Mouse (Mus musculus) mature B cell (primary cell): ENCODE measurements around the gene Grk5.

Experiments
- in situ Hi-C: fragments of 300-500 bp; cut with MboI; formaldehyde crosslinking; loops from 2 replicates; pipeline ENCODE4 v1.14.3; 2019

Gene Grk5

DNA sequence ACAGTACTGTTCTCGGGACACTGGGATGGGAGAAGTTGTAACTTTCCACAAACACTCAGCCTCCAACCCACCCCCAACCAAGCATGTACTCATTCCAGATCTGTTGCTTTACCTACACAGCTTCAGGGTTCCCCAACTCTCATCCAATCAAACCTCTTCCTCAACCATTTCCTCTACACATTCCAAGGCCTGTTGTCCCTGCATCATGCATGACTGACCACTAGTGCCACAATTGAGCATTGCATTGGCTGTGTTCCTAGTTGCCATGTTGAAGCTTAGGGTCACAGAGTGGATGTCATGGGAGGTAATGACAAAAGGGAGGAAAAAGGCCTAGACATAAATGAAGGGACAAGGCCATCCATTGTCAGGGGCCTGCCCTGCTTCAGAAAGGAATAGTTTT lies 175.5 kb downstream of the Grk5 start:
- in situ Hi-C loops: no loop called here

DNA sequence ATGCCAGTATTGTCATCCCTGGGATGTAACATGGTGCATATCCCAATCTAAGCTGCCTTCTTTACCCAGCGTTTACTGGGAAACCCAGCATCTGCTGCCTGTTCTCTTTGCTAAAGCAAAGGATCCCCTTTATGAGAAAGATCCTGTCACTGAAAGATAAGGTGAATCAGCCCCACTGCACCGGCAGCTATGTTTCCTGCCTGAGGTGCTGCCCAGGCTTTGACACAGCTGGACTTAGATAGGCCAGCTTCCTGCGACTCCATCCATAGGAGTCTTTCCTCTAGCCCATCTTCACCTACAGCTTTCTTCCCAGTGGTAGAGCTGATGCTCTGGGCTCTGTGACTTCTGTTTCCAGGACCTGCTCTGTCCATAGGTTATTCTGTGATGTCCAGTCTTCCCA lies 189.1 kb downstream of the Grk5 start:
- in situ Hi-C loops: no loop called here

GRCm38 (mm10) chr19:61080251-61080749 lies 190.8 kb downstream of the Grk5 start:
- in situ Hi-C loops: no loop called here

DNA sequence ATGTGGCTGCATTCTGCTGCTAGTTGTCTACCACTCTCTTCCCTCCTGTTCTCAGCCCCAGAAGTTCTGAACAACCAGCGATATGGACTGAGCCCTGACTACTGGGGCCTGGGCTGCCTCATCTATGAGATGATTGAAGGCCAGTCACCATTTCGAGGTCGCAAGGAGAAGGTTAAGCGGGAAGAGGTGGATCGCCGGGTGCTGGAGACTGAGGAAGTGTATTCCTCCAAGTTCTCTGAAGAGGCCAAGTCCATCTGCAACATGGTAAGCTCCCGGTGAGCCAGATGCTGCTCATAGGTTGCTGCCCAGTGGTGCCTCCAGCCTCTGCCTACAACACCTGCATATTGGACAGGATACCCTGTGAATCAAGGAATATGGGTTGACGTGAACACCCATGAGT lies 193.5 kb downstream of the Grk5 start:
- in situ Hi-C loops: no loop called here

GRCm38 (mm10) chr19:61084149-61084940 lies 194.8 kb downstream of the Grk5 start:
- in situ Hi-C loops: no loop called here

GRCm38 (mm10) chr19:61085217-61085616 lies 195.7 kb downstream of the Grk5 start:
- in situ Hi-C loops: loop anchor here (5.0 kb wide), 1 partner anchor 198 kb away; the partner anchor contains the start of gene Grk5

DNA sequence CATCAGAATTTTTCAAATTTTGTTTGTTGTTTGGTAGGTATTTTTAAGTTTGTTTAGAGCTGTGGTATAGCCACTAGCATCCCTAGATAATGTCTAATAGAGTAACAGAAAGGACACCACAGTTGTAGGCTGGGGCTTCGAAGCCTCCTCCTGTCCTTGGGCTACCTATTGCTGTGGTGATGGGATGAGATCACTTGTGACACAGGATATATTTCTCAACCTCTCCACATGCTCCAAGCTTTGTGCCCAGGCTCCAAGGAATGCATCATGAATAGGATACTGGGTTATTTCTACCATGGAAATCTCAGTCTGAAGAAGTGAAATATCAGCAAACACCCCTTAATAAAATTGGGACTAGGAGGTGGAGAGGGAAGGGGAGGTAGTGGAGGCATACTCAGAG lies 198.2 kb downstream of the Grk5 start:
- in situ Hi-C loops: loop anchor here (5.0 kb wide), 1 partner anchor 200 kb away; the partner anchor contains the start of gene Grk5

GRCm38 (mm10) chr19:61089001-61089400 lies 199.5 kb downstream of the Grk5 start:
- in situ Hi-C loops: loop anchor here (5.0 kb wide), 1 partner anchor 202 kb away; the partner anchor contains the start of gene Grk5

GRCm38 (mm10) chr19:61090541-61090940 lies 201.0 kb downstream of the Grk5 start:
- in situ Hi-C loops: no loop called here

GRCm38 (mm10) chr19:61096776-61097175 lies 207.2 kb downstream of the Grk5 start:
- in situ Hi-C loops: no loop called here

DNA sequence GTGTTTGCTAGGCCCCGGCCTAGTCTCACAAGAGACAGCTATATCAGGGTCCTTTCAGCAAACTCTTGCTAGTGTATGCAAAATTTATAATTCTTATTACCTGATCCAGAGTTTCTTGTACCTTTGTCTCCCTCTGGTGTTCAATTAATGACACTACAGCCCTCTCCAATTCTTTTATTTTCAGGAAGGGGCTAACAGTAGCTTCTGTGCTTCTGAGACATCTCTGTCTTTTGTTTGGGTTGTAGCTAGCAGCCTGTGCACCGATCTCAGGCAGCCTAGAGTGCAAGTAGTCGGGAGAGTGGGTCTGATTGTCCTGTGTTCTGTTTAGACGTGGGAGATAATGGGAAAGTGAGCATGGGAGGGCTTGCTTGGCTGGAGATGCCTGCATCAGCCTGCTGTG lies 208.2 kb downstream of the Grk5 start:
- in situ Hi-C loops: no loop called here

DNA sequence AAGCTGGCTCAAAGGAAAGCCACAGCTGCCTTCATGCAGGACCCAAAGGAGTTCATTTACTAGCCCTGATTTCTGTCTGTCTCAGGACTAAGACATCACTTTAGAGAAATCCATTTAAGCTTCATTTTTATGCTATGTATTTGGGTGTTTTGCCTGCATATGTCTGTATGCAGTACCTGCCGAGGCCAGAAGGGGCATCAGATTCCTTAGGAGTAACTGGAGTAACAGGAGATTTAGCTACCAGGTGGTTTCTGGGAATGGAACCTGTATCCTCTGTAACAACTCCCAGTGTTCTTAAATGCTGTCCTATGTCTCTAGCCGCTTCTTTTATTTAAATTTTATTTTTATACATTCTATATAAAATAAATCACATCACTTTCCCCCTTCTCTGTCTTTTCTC lies 220.6 kb downstream of the Grk5 start:
- in situ Hi-C loops: no loop called here

DNA sequence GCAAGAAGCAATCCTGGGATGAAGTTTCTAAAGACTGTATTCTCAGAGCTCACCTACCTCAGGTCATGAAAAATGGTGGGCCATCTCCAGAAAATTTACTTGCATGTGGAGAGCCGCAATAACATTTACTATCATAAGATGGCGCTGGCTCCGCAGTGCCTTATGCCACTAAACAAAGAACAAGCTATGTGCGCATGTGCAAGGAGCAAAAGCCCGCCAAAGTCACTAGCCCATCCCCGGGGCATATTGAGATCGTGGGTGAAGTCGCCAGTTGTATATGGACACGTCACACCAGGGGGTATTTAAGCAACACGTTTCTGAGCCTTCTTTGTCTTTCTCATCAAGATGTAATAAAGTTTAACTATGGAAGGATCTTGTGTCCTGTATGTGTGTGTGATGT lies 241.5 kb downstream of the Grk5 start:
- in situ Hi-C loops: no loop called here

DNA sequence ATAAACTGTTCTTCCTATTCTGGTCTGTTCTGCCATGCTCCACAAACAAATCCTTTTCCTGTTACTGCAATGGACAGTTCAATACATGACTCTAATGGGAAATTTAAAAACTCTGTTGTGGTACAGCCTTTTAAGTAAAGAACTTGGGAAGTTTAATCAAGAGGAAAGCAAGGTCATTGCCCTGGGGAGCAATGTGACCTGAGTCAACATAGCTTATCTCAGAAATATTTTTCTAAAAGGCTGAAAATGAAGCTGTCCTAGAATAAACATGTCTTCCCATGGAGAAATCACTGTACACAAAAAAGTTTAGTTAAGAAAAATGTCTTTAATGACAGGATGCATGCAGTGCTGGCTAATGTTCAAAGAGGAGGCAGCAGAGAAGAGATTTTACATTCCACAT lies 249.1 kb downstream of the Grk5 start:
- in situ Hi-C loops: no loop called here

- in situ Hi-C loops: no loop called here
Observed at GRCm38 (mm10) chr19:61140342-61141206, 251.0 kb downstream of the Grk5 start, which contains the start of gene Zfp950. Gene Zfp950 (minus strand): TSS chr19:61140840.

DNA sequence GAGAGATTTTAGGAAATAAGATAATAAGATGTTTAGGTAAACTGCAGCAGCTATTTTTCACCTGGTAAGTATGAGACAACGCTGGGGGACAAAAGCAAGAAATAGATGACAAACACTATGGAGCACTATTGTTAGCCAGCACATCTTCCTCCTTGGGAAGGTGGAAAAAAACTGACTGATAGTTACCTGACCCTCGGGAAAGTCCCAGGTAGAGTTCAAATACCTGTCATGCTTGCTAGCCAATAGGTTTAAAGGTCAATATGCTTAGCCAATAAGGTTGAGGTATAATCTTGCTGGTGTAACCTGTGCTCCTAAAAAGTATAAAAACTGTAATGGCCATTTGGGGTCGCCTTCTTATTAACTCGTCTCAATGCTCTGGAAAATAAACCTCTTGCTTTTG lies 251.8 kb downstream of the Grk5 start:
- in situ Hi-C loops: no loop called here
